Mouse (Mus musculus) kidney, postnatal 4 days (tissue): ENCODE results near the gene Nxf3.

ENCODE experiments used
- DNase-seq, 2 experiments: peaks; one replicate each; pipeline ENCODE4 v3.0.0; 2021; ENCODE audit warnings: mixed read lengths in 2 of 2

Nxf3 gene

GRCm38 (mm10) chrX:136085155-136085554 lies at the start of gene Nxf3:
Nxf3 (minus strand) TSS chrX:136085255.
- DNase-seq, result no peak

GRCm38 (mm10) chrX:136127744-136128064 lies 42.6 kb upstream of the Nxf3 start:
- DNase-seq, result peak; percentile 64 to 70

- DNase-seq, result peak in 1 of 2 experiments; percentile 3
Observed at GRCm38 (mm10) chrX:136127038-136127743, 42.1 kb upstream of the Nxf3 start.

GRCm38 (mm10) chrX:136115419-136115961 lies 30.4 kb upstream of the Nxf3 start:
- peak; percentile 54 to 73 for DNase-seq

- no peak for DNase-seq
Observed at GRCm38 (mm10) chrX:136115015-136115414, 30.0 kb upstream of the Nxf3 start.

GRCm38 (mm10) chrX:136107942-136108341 lies 22.9 kb upstream of the Nxf3 start:
- DNase-seq, result peak; percentile 47 to 58

- DNase-seq, result no peak
Observed at GRCm38 (mm10) chrX:136104724-136105088, 19.7 kb upstream of the Nxf3 start.

- DNase-seq, result no peak
Observed at GRCm38 (mm10) chrX:136104046-136104723, 19.1 kb upstream of the Nxf3 start.

- DNase-seq, result no peak
Observed at GRCm38 (mm10) chrX:136094421-136094820, 9.4 kb upstream of the Nxf3 start.

GRCm38 (mm10) chrX:136092497-136093279 lies 7.6 kb upstream of the Nxf3 start:
- DNase-seq, result no peak

- peak; percentile 1 to 15 for DNase-seq
Observed at GRCm38 (mm10) chrX:136068020-136068419, 17.0 kb downstream of the Nxf3 start, which contains the start of gene Bex2. Bex2 (minus strand) TSS chrX:136068236.

GRCm38 (mm10) chrX:136067201-136067991 lies 17.7 kb downstream of the Nxf3 start:
- DNase-seq, result peak; percentile 23 to 40

- no peak for DNase-seq
Observed at GRCm38 (mm10) chrX:136060698-136061097, 24.4 kb downstream of the Nxf3 start.

- DNase-seq, result no peak
Observed at GRCm38 (mm10) chrX:136051219-136051618, 33.8 kb downstream of the Nxf3 start.

GRCm38 (mm10) chrX:136047528-136047927 lies 37.5 kb downstream of the Nxf3 start:
- peak; percentile 59 to 71 for DNase-seq

GRCm38 (mm10) chrX:136043726-136044125 lies 41.3 kb downstream of the Nxf3 start:
- no peak for DNase-seq

GRCm38 (mm10) chrX:136032799-136033763 lies 52.0 kb downstream of the Nxf3 start, which contains the start of gene Arxes1:
Arxes1 (plus strand) TSS chrX:136033367.
- DNase-seq, result peak; percentile 39 to 66

- DNase-seq, result no peak
Observed at GRCm38 (mm10) chrX:136030331-136030730, 54.7 kb downstream of the Nxf3 start.
